Comparison of ENCODE assay signal across 29 mouse cellular contexts in the genomic region with DNA sequence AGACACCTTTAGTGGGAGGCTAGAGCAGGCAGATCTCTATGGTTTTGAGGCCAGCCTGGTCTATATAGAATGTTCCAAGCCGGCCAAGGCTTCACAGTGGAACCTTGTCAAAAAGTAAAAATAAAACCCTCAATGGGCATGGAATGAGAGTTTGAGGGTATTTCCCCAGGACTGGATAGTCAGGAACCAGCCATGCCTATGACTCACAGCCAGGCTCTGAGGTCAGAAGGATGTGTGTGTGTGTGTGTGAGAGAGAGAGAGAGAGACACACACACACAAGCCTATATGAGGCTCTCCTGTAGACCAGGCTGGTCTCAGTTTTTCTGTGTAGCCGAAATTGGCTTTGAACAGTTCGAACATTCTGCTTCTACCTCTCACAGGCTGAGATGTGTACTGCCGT. TPM values are rescaled to one million over a fixed set of nuclear protein-coding genes. Genes with fewer than 3 reads are reported as not detected.
DNase-seq lines count a peak whose midpoint lies in the region; ATAC-seq and TF ChIP-seq lines count a peak whose summit lies in the region.
"Had no signal": no experiment of that assay in that cellular context is flagged by ENCODE, and none has a peak within 500 bp of the region (broad histone marks: within the 10 kb centered on the region; RNA-seq: fewer than 3 reads in every experiment).

No protein-coding gene starts in this region.

- no peaks in the 10 kb centered on the region; the same call in none of the 2 replicates for H3K27me3 ChIP-seq in liver, embryonic 14.5 days (ENCODE audit: control insufficient read depth, insufficient read depth, low read length)

- H3K4me1 ChIP-seq in liver, embryonic 14.5 days (replicated peaks; ENCODE audit: control insufficient read depth in 2 of 2, insufficient read depth in 2 of 2, low read length in 1 of 2): peaks cover 35 to 45% of the 10 kb centered on the region in 2 experiments

- no peak overlapping the region for H3K27ac ChIP-seq in gastrocnemius, adult 2 months
- H3K27ac ChIP-seq in liver, embryonic 14.5 days: peak overlapping the region; percentile 96
- H3K27ac ChIP-seq: embryonic facial prominence, embryonic 15.5 days; forebrain, embryonic 12.5 days; hindbrain, embryonic 13.5 days; hindbrain, postnatal 0 days had no signal

- H3K9ac ChIP-seq in liver, embryonic 14.5 days (replicated peaks): peak overlapping the region; percentile 95
- H3K9ac ChIP-seq: embryonic facial prominence, embryonic 15.5 days; forebrain, embryonic 12.5 days; forebrain, postnatal 0 days; hindbrain, embryonic 13.5 days had no signal

- TF ChIP-seq CTCF in gastrocnemius, adult 2 months (IDR thresholded peaks at IDR 0.05): no peak
- no peak for TF ChIP-seq CTCF in liver, embryonic 14.5 days (IDR thresholded peaks at IDR 0.05; ENCODE audit: low read depth)

- no peaks in the 10 kb centered on the region for H3K36me3 ChIP-seq in liver, embryonic 14.5 days (replicated peaks; ENCODE audit: control insufficient read depth, insufficient read depth, low read depth)
- H3K36me3 ChIP-seq: embryonic facial prominence, embryonic 15.5 days; forebrain, embryonic 12.5 days; G1E; hindbrain, embryonic 13.5 days had no signal

- H3K4me3 ChIP-seq in gastrocnemius, adult 2 months: no peak overlapping the region
- H3K4me3 ChIP-seq in liver, embryonic 14.5 days (ENCODE audit: insufficient read depth in 1 of 2, low read depth in 2 of 2, low read length in 2 of 2): peak overlapping the region; percentile 76 to 78
- H3K4me3 ChIP-seq: embryonic facial prominence, embryonic 15.5 days; forebrain, embryonic 12.5 days; hindbrain, embryonic 13.5 days had no signal

- ATAC-seq in liver, embryonic 14.5 days (ENCODE audit: insufficient read depth): no peak
- ATAC-seq: CD4-positive, CD25-positive, alpha-beta regulatory T cell, adult 4 months; forebrain, postnatal 0 days; hindbrain, postnatal 0 days had no signal

- H3K9me3 ChIP-seq in liver, embryonic 14.5 days (ENCODE audit: control insufficient read depth, low read length): no peaks in the 10 kb centered on the region
- H3K9me3 ChIP-seq: embryonic facial prominence, embryonic 15.5 days; forebrain, embryonic 12.5 days; G1E; hindbrain, embryonic 13.5 days had no signal

- intact Hi-C loops in gastrocnemius, adult 2 months (cut with DNase I): no loop called here

- DNase-seq in gastrocnemius, adult 2 months: peak; percentile 7
- no peak for DNase-seq in gastrocnemius, postnatal 25 days
- DNase-seq in 3134 (ENCODE audit: extremely low read depth, insufficient read length, low spot score) (peak; percentile 38), NIH3T3 (ENCODE audit: low read depth) (peak; percentile 79)
- DNase-seq in liver, embryonic 14.5 days (ENCODE audit: low read depth in 3 of 3, low spot score in 3 of 3): no peak
- DNase-seq in urinary bladder, adult 18-20 months (ENCODE audit: low spot score in 2 of 2): no peak
- no peak for DNase-seq in adrenal gland, adult 18-20 months (ENCODE audit: low spot score in 2 of 2)
- DNase-seq in thymus, postnatal 14 days: no peak
- DNase-seq: B cell, adult 2 months; cerebellum, adult 11 months; cerebellum, adult 8-10 months; cerebellum, postnatal 14 days; embryo, embryonic 11 days; forebrain, postnatal 0 days; gastrocnemius, postnatal 36 days; heart, postnatal 10 days had no signal

- no peak for TF ChIP-seq EP300 in liver, embryonic 14.5 days (IDR thresholded peaks at IDR 0.05; ENCODE audit: low read depth)

- peak overlapping the region; percentile 98 for H3K4me2 ChIP-seq in liver, embryonic 14.5 days (ENCODE audit: low read depth)
- H3K4me2 ChIP-seq: embryonic facial prominence, embryonic 15.5 days; forebrain, embryonic 12.5 days; hindbrain, embryonic 13.5 days had no signal

- 74% methylated on average over 4 of the region's 4 CpGs for WGBS in liver, embryonic 14.5 days (ENCODE audit: insufficient replicate concordance)

RNA-seq across cellular contexts. Expression of gene Gfap, which starts 6.0 kb away (rescaled TPM):
- total RNA-seq in gastrocnemius, adult 2 months (2021): not detected
- not detected for total RNA-seq in gastrocnemius, postnatal 25 days (2021)
- polyA plus RNA-seq in liver, embryonic 14.5 days (2012; rRNA removed): 8.2 and 12.6 TPM in 2 replicates
- polyA plus RNA-seq in liver, embryonic 14.5 days (2014; fragmentation: Nextera tagmentation; extraction: Ambion mirVana): 9.3 and 10.2 TPM in 2 replicates
- total RNA-seq in adrenal gland, adult 18-20 months (2021): 1 to 10 TPM in 1 of 2 experiments, under 1 TPM in 1; 0.76 to 1.1 TPM
- total RNA-seq: G1E; gastrocnemius, adult 18-20 months; gastrocnemius, postnatal 36 days had no signal
- polyA plus RNA-seq: CD4-positive, CD25-positive, alpha-beta regulatory T cell, adult 4 months; G1E had no signal

RNA-seq across cellular contexts. Expression of gene Fam187a, which starts 9.7 kb away (rescaled TPM):
- total RNA-seq in gastrocnemius, adult 2 months (2021): not detected
- total RNA-seq in gastrocnemius, postnatal 25 days (2021): not detected
- not detected in 2 replicates for polyA plus RNA-seq in liver, embryonic 14.5 days (2012; rRNA removed)
- 0.06 TPM in 1 of 2 replicates, not detected in the other for polyA plus RNA-seq in liver, embryonic 14.5 days (2014; fragmentation: Nextera tagmentation; extraction: Ambion mirVana)
- total RNA-seq in adrenal gland, adult 18-20 months (2021): not detected
- total RNA-seq: adrenal gland, postnatal 36 days; common myeloid progenitor, adult 5-6 weeks; gastrocnemius, adult 18-20 months; gastrocnemius, postnatal 36 days; heart, postnatal 10 days; hematopoietic stem cell, adult 5-6 weeks; hindbrain, postnatal 0 days had no signal
- polyA plus RNA-seq: CD4-positive, CD25-positive, alpha-beta regulatory T cell, adult 4 months; embryonic facial prominence, embryonic 11.5 days; embryonic facial prominence, embryonic 15.5 days; forebrain, embryonic 12.5 days; forebrain, postnatal 0 days; G1E; heart, embryonic 14.5 days; hindbrain, embryonic 13.5 days; hindbrain, postnatal 0 days; intestine, embryonic 14.5 days had no signal

RNA-seq across cellular contexts. Expression of gene Ccdc103, which starts 13.7 kb away (rescaled TPM):
- total RNA-seq in gastrocnemius, adult 2 months (2021): not detected
- not detected for total RNA-seq in gastrocnemius, postnatal 25 days (2021)
- 0.29 and 0.59 TPM in 2 replicates for polyA plus RNA-seq in liver, embryonic 14.5 days (2012; rRNA removed)
- polyA plus RNA-seq in liver, embryonic 14.5 days (2014; fragmentation: Nextera tagmentation; extraction: Ambion mirVana): 0.75 and 1.1 TPM in 2 replicates
- total RNA-seq in adrenal gland, adult 18-20 months (2021): under 1 TPM; 0.32 to 0.36 TPM
- total RNA-seq: common myeloid progenitor, adult 5-6 weeks; gastrocnemius, adult 18-20 months; gastrocnemius, postnatal 36 days had no signal
- polyA plus RNA-seq: CD4-positive, CD25-positive, alpha-beta regulatory T cell, adult 4 months had no signal

RNA-seq across cellular contexts. Expression of gene Eftud2, which starts 13.9 kb away (rescaled TPM):
- total RNA-seq in gastrocnemius, adult 2 months (2021): 10 to 100 TPM; 25.6 to 29.5 TPM
- total RNA-seq in gastrocnemius, postnatal 25 days (2021): 10 to 100 TPM; 23.7 to 25.5 TPM
- 51.1 and 51.8 TPM in 2 replicates for polyA plus RNA-seq in liver, embryonic 14.5 days (2012; rRNA removed)
- 88.8 and 116 TPM in 2 replicates for polyA plus RNA-seq in liver, embryonic 14.5 days (2014; fragmentation: Nextera tagmentation; extraction: Ambion mirVana)
- 10 to 100 TPM; 64.6 to 70.2 TPM for total RNA-seq in adrenal gland, adult 18-20 months (2021)

RNA-seq across cellular contexts. Expression of gene Kif18b, which starts 30.2 kb away (rescaled TPM):
- not detected for total RNA-seq in gastrocnemius, adult 2 months (2021)
- under 1 TPM; 0.26 to 0.67 TPM for total RNA-seq in gastrocnemius, postnatal 25 days (2021)
- polyA plus RNA-seq in liver, embryonic 14.5 days (2012; rRNA removed): 19.7 and 21.9 TPM in 2 replicates
- polyA plus RNA-seq in liver, embryonic 14.5 days (2014; fragmentation: Nextera tagmentation; extraction: Ambion mirVana): 6.3 TPM in 2 replicates
- total RNA-seq in adrenal gland, adult 18-20 months (2021): under 1 TPM; 0.51 to 0.73 TPM
- total RNA-seq: gastrocnemius, adult 18-20 months had no signal

Comparison
In these comparisons a context has a peak if more than half of its experiments do, and no peak if none do; other contexts are left out.
1. DNase-seq: peak in gastrocnemius, adult 2 months (single experiment), 3134 (single experiment) and NIH3T3 (single experiment); none in gastrocnemius, postnatal 25 days (single experiment), liver, embryonic 14.5 days (0 of 3), urinary bladder, adult 18-20 months (0 of 2), adrenal gland, adult 18-20 months (0 of 2) and thymus, postnatal 14 days (single experiment).